ENCODE assay signal across 19 mouse cellular contexts in the genomic region with DNA sequence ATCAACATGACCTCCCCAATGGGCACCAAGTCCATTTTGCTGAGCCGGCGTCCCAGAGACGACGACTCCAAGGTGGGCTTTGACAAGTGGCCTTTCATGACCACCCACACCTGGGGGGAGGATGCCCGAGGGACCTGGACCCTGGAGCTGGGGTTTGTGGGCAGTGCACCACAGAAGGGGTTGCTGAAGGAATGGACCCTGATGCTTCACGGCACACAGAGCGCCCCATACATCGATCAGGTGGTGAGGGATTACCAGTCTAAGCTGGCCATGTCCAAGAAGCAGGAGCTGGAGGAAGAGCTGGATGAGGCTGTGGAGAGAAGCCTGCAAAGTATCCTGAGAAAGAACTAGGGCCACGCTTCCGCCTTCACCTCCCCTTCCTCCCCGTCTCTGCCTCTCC. TPM values are rescaled to one million over a fixed set of nuclear protein-coding genes. Genes with fewer than 3 reads are reported as not detected.
"Had no signal": no experiment of that assay in that cellular context is flagged by ENCODE, and none has a peak within 500 bp of the region (broad histone marks: within the 10 kb centered on the region; RNA-seq: fewer than 3 reads in every experiment).

No protein-coding gene starts in this region.

- H3K4me3 ChIP-seq: midbrain, embryonic 10.5 days; midbrain, embryonic 12.5 days; myocyte; neural tube, embryonic 13.5 days; neural tube, embryonic 15.5 days had no signal

- H3K9me3 ChIP-seq: midbrain, embryonic 10.5 days; midbrain, embryonic 12.5 days; neural tube, embryonic 13.5 days; neural tube, embryonic 15.5 days had no signal

- H3K27me3 ChIP-seq: midbrain, embryonic 12.5 days; neural tube, embryonic 13.5 days; neural tube, embryonic 15.5 days had no signal

- DNase-seq: lung, adult 18-20 months; lung, embryonic 14.5 days; lung, postnatal 10 days; lung, postnatal 4 days; midbrain, embryonic 14.5 days; right cerebral cortex, postnatal 25 days; right cerebral cortex, postnatal 4 days; spleen, adult 18-20 months; thymus, adult 18-20 months; thymus, postnatal 14 days; thymus, postnatal 36 days had no signal

- H3K27ac ChIP-seq: liver, embryonic 14.5 days; midbrain, embryonic 10.5 days; midbrain, embryonic 12.5 days; neural tube, embryonic 13.5 days; neural tube, embryonic 15.5 days had no signal

- H3K36me3 ChIP-seq: midbrain, embryonic 10.5 days; midbrain, embryonic 12.5 days; neural tube, embryonic 13.5 days; neural tube, embryonic 15.5 days had no signal

- ATAC-seq: midbrain, embryonic 16.5 days had no signal

- H3K4me1 ChIP-seq: midbrain, embryonic 10.5 days; neural tube, embryonic 13.5 days; neural tube, embryonic 15.5 days had no signal

RNA-seq across cellular contexts. Expression of a gene that starts 49.5 kb away (rescaled TPM):
- total RNA-seq: megakaryocyte-erythroid progenitor cell, adult 5-6 weeks had no signal
